Mouse (Mus musculus) liver, embryonic 14.5 days (tissue): ENCODE results near the gene Pcdh15. TPM values are rescaled to one million over a fixed set of nuclear protein-coding genes. Genes with fewer than 3 reads are reported as not detected.

Experiments used
- ATAC-seq: fragments of 200-750 bp; cut with Nextera tagmentation; 2 replicates; pipeline ENCODE4 v1.8.0; 2017; ENCODE audit warnings: moderate number of reproducible peaks, mild to moderate bottlenecking, moderate library complexity; ENCODE audit not compliant: insufficient read depth
- DNase-seq, 3 experiments: peaks; one replicate each; pipeline ENCODE4 v3.0.0-alpha.2; 2012 to 2013; ENCODE audit warnings: low read depth in 3 of 3, low spot score in 3 of 3
- H3K27ac ChIP-seq: fragments of 300-500 bp; sonication (generic); 2 replicates; pipeline ENCODE4 v1.5.1; 2014; ENCODE audit warnings: moderate library complexity, mild to moderate bottlenecking, control low read depth, inconsistent platforms
- H3K27me3 ChIP-seq: fragments of 300-500 bp; sonication (generic); 2 replicates; pipeline ENCODE4 v1.6.1; 2014; ENCODE audit warnings: mild to moderate bottlenecking, low read length, moderate library complexity; ENCODE audit not compliant: control insufficient read depth, insufficient read depth
- H3K36me3 ChIP-seq: fragments of 300-500 bp; sonication (generic); replicated peaks from 2 replicates; pipeline ENCODE4 v1.6.1; 2014; ENCODE audit warnings: low read depth; ENCODE audit not compliant: control insufficient read depth, insufficient read depth
- H3K4me1 ChIP-seq, 2 experiments: fragments of 200-500 bp in 1 of 2; fragments of 300-500 bp in 1 of 2; sonication (generic) in 1 of 2; replicated peaks; 2 replicates each; pipeline ENCODE4 v1.6.1; 2012 to 2014; ENCODE audit warnings: antibody characterized with exemption in 1 of 2, inconsistent platforms in 1 of 2, low read length in 1 of 2; ENCODE audit not compliant: control insufficient read depth in 2 of 2, insufficient read depth in 2 of 2
- H3K4me2 ChIP-seq: fragments of 300-500 bp; sonication (generic); 2 replicates; pipeline ENCODE4 v1.6.1; 2014; ENCODE audit warnings: low read depth, mild to moderate bottlenecking, control low read depth, moderate library complexity
- H3K4me3 ChIP-seq, 2 experiments: fragments of 200-500 bp in 1 of 2; fragments of 300-500 bp in 1 of 2; sonication (generic) in 1 of 2; 2 replicates each; pipeline ENCODE4 v1.5.1; 2012 to 2014; ENCODE audit warnings: low read depth in 2 of 2, low read length in 2 of 2, mild to moderate bottlenecking in 2 of 2, control low read depth in 1 of 2, inconsistent platforms in 1 of 2, moderate library complexity in 1 of 2; ENCODE audit not compliant: insufficient read depth in 1 of 2
- H3K9ac ChIP-seq: fragments of 300-500 bp; sonication (generic); replicated peaks from 2 replicates; pipeline ENCODE4 v1.6.1; 2014; ENCODE audit warnings: mild to moderate bottlenecking, control low read depth, moderate library complexity
- H3K9me3 ChIP-seq: fragments of 300-500 bp; sonication (generic); 2 replicates; pipeline ENCODE4 v1.6.1; 2016; ENCODE audit warnings: low read length, mixed read lengths; ENCODE audit not compliant: control insufficient read depth
- CTCF ChIP-seq: IDR thresholded peaks from 2 replicates; pipeline ENCODE4 v1.5.1; 2016; ENCODE audit warnings: antibody characterized with exemption, low read depth, control low read depth
- EP300 ChIP-seq: IDR thresholded peaks from 2 replicates; pipeline ENCODE4 v1.6.1; 2016; ENCODE audit warnings: antibody characterized with exemption, low read depth
- WGBS: fragments of 180-500 bp; shearing (Covaris S2); extraction: QIAGEN DNeasy Blood & Tissue Kit; methylation state at CpG from one replicate; pipeline ENCODE4 v1.1.7; 2014; ENCODE audit not compliant: insufficient replicate concordance; 5-methylcytosine and 5-hydroxymethylcytosine counted together
- polyA plus RNA-seq, 2 experiments: library from polyadenylated mRNA; depleted of rRNA in 1 of 2; stranded (reverse) in 1 of 2; unstranded in 1 of 2; fragments of >200 nt; fragmentation: Nextera tagmentation in 1 of 2; extraction: Ambion mirVana in 1 of 2; gene quantifications; 2 replicates each; pipeline versions ENCODE4 v1.2.1 to v1.2.3; 2012 to 2014

Gene Pcdh15
- polyA plus RNA-seq, 2 experiments = 0.02 TPM; not detected in 1

GRCm38 (mm10) chr10:74480779-74481178 lies 1381.6 kb downstream of the Pcdh15 start:
- H3K36me3 ChIP-seq = no peaks in the 10 kb centered on the region
- H3K4me3 ChIP-seq = no peak overlapping the region
- DNase-seq (no peak), ATAC-seq (no peak)
- 54% methylated on average over 3 of the region's 3 CpGs for WGBS
- H3K4me2 ChIP-seq = no peak overlapping the region
- TF ChIP-seq CTCF (no peak), EP300 (no peak)
- no peak overlapping the region for H3K27ac ChIP-seq
- no peaks in the 10 kb centered on the region for H3K27me3 ChIP-seq
- H3K4me1 ChIP-seq = no peaks in the 10 kb centered on the region
- no peaks in the 10 kb centered on the region for H3K9me3 ChIP-seq
- H3K9ac ChIP-seq = no peak overlapping the region

GRCm38 (mm10) chr10:74512315-74512714 lies 1413.2 kb downstream of the Pcdh15 start:
- no peak for ATAC-seq
- no peak for DNase-seq
- Histone ChIP-seq H3K27ac (no peak overlapping the region), H3K36me3 (no peaks in the 10 kb centered on the region), H3K9me3 (no peaks in the 10 kb centered on the region), H3K9ac (no peak overlapping the region), H3K4me2 (no peak overlapping the region), H3K4me1 (no peaks in the 10 kb centered on the region), H3K4me3 (no peak overlapping the region), H3K27me3 (no peaks in the 10 kb centered on the region)
- WGBS = 44% methylated on average over 3 of the region's 3 CpGs
- TF ChIP-seq CTCF = no peak
- no peak for TF ChIP-seq EP300

GRCm38 (mm10) chr10:74513743-74514142 lies 1414.6 kb downstream of the Pcdh15 start:
- Histone ChIP-seq H3K4me1 (no peaks in the 10 kb centered on the region), H3K4me2 (no peak overlapping the region), H3K27me3 (no peaks in the 10 kb centered on the region), H3K4me3 (no peak overlapping the region), H3K36me3 (no peaks in the 10 kb centered on the region), H3K9me3 (no peaks in the 10 kb centered on the region), H3K27ac (no peak overlapping the region), H3K9ac (no peak overlapping the region)
- no peak for ATAC-seq
- TF ChIP-seq EP300 = no peak
- TF ChIP-seq CTCF = no peak
- DNase-seq = no peak

GRCm38 (mm10) chr10:74538371-74538770 lies 1439.2 kb downstream of the Pcdh15 start:
- no peaks in the 10 kb centered on the region for H3K36me3 ChIP-seq
- no peak overlapping the region for H3K4me2 ChIP-seq
- H3K9ac ChIP-seq = no peak overlapping the region
- no peak overlapping the region for H3K4me3 ChIP-seq
- ATAC-seq (no peak), DNase-seq (no peak)
- H3K9me3 ChIP-seq = no peaks in the 10 kb centered on the region
- no peak for TF ChIP-seq CTCF
- no peak for TF ChIP-seq EP300
- H3K27me3 ChIP-seq = no peaks in the 10 kb centered on the region
- no peak overlapping the region for H3K27ac ChIP-seq
- no peaks in the 10 kb centered on the region for H3K4me1 ChIP-seq
- WGBS = 54% methylated on average over 2 of the region's 2 CpGs

GRCm38 (mm10) chr10:74555326-74555725 lies 1456.2 kb downstream of the Pcdh15 start:
- Histone ChIP-seq H3K9me3 (no peaks in the 10 kb centered on the region), H3K4me1 (no peaks in the 10 kb centered on the region), H3K4me3 (no peak overlapping the region), H3K27me3 (no peaks in the 10 kb centered on the region), H3K9ac (no peak overlapping the region), H3K4me2 (no peak overlapping the region), H3K36me3 (no peaks in the 10 kb centered on the region), H3K27ac (no peak overlapping the region)
- TF ChIP-seq CTCF (no peak), EP300 (no peak)
- DNase-seq (no peak), ATAC-seq (no peak)
- WGBS = 70% methylated on average over 2 of the region's 2 CpGs

GRCm38 (mm10) chr10:74569603-74570002 lies 1470.5 kb downstream of the Pcdh15 start:
- no peak for DNase-seq
- WGBS = 55% methylated on average over 3 of the region's 3 CpGs
- H3K27ac ChIP-seq = no peak overlapping the region
- H3K4me3 ChIP-seq = no peak overlapping the region
- H3K9ac ChIP-seq = no peak overlapping the region
- H3K4me1 ChIP-seq = no peaks in the 10 kb centered on the region
- no peak for TF ChIP-seq CTCF
- no peak for TF ChIP-seq EP300
- no peak for ATAC-seq
- H3K27me3 ChIP-seq = no peaks in the 10 kb centered on the region
- no peaks in the 10 kb centered on the region for H3K36me3 ChIP-seq
- no peaks in the 10 kb centered on the region for H3K9me3 ChIP-seq
- no peak overlapping the region for H3K4me2 ChIP-seq
